Mouse (Mus musculus) layer of hippocampus, postnatal 14 days (tissue): ENCODE data around the gene Tspan33. TPM values are rescaled to one million over a fixed set of nuclear protein-coding genes. Genes with fewer than 3 reads are reported as not detected.
A peak's percentile ranks its signal among the peaks of the same experiment; 100 is the strongest.
"Not testable (repeated sequence)": the region's sequence is repeated elsewhere in the genome, so short reads cannot be mapped to it uniquely, and the experiment has no call there.

ENCODE experiments used
- DNase-seq, 2 experiments: peaks; one replicate each; pipeline ENCODE4 v3.0.0; 2021 to 2022; ENCODE audit warnings: low spot score in 2 of 2, mixed read lengths in 1 of 2
- long read RNA-seq, 2 experiments: library from polyadenylated mRNA; stranded (forward); transcript quantifications; one replicate each; pipeline ENCODE4 v2.0.0; 2021
- total RNA-seq, 2 experiments: library from RNA; stranded (reverse); gene quantifications; 2 replicates each; pipeline ENCODE4 v1.2.3; 2021

The Tspan33 gene
- 10 to 100 TPM; 28.8 to 29.9 TPM for total RNA-seq
- long read RNA-seq, experiment 1, transcript Tspan33-202 (8 exons, 1,977 nt), result minor isoform, 16 of 65 reads
- long read RNA-seq, experiment 1, transcript Tspan33-201 (8 exons, 1,994 nt), result major isoform, 36 of 65 reads
- long read RNA-seq, experiment 1, partial matches to known transcripts, result 0 of 65 reads
- long read RNA-seq, experiment 1, other reads (novel, unspliced or antisense), result 13 of 65 reads
- long read RNA-seq, experiment 2, transcript Tspan33-201 (8 exons, 1,994 nt), result major isoform, 43 of 101 reads
- long read RNA-seq, experiment 2, transcript Tspan33-202 (8 exons, 1,977 nt), result minor isoform, 23 of 101 reads
- long read RNA-seq, experiment 2, partial matches to known transcripts, result 31 of 101 reads
- long read RNA-seq, experiment 2, other reads (novel, unspliced or antisense), result 4 of 101 reads

DNA sequence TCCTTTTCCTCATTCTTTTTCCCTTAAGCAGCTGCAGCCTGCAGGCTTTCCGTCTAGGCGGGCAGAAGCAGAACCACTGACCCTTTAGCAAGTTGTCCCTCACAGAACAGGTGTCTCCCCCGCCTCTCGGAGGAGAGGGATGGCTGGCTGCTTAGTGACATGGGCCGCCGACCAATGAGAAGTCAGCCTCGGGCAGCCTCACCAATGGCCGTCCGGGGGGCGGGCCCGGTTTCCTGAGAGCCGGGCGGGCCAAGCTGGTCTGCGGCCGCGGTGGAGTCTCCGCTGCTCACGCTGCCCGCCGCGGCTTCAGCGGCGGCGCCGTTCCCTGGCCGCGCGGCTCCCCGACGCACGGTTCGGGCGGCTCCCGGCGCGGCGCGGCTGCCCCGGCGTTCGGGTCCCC is at the start of gene Tspan33:
TSS of gene Tspan33 (plus strand) at position 270 of the 400 bp plus-strand sequence.
- DNase-seq, result peak; percentile 87 to 94

DNA sequence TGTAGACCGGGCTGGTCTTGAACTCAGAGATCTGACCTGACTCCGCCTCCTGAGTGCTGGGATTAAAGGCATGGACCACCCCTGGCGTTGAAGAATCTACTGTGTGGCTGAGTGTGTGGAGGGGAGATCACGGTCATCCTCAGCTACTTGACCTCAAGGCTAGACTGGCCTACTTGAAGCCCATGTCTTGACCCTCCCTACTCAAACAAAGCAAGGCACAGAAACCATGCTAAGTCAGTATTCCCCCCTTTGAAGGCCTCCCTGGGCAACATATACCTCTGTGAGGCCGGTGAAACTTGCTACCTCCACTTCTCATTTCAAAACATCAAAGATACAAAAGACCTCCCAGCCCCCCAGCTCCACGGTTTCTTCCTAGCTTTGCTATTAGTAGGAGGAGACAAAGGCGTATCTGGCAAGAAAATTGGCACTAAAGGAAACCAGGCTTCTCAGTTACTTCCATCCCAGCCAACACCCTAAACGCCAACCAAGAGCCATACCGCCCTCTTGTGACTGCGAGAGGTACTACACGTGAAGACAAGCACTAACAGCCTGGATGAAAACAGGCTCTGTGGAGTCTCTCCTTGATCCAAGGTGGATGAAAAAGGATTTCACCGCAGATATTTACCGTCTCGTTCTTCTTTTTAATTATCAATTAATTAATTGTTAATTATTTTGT is 44.4 kb upstream of the Tspan33 start:
- DNase-seq, result peak; percentile 91 to 93

DNA sequence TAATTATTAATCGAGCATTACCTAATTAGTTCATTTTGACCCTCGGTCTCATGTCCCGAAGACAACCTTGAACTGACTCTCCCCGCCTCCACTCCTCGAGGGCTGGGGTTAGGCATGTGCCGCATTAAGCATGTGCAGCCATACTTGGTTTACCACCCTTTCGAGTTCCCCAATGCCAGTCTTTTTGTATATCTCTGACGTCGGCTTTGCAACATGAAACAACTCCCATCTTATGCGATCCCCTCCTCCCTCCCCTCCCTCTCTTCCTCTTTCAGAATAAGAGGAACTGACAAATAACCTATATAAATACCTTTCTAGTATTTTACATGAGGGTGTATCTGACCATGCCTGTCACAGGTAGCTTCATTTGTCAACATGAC is 43.9 kb upstream of the Tspan33 start:
- DNase-seq, result no peak

DNA sequence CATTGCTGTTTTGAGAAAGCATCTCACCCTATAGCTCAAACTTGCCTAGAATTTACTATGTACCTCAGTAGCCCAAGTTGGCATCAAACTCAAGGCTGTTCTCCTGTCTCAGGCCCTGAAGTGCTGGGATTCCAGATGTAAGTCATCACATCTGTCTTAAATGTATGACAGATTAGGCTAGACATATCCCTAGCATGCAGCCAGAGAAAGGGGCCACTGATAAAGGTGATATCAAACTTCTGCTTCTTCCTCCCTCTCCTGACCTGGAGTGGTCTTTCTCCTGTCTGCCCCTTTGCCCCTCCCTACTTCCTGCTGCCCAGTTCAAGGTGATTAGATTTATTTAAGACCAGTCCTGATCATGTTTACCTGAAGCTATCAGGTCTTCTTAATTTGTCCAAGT is 40.8 kb upstream of the Tspan33 start:
- DNase-seq, result no peak

DNA sequence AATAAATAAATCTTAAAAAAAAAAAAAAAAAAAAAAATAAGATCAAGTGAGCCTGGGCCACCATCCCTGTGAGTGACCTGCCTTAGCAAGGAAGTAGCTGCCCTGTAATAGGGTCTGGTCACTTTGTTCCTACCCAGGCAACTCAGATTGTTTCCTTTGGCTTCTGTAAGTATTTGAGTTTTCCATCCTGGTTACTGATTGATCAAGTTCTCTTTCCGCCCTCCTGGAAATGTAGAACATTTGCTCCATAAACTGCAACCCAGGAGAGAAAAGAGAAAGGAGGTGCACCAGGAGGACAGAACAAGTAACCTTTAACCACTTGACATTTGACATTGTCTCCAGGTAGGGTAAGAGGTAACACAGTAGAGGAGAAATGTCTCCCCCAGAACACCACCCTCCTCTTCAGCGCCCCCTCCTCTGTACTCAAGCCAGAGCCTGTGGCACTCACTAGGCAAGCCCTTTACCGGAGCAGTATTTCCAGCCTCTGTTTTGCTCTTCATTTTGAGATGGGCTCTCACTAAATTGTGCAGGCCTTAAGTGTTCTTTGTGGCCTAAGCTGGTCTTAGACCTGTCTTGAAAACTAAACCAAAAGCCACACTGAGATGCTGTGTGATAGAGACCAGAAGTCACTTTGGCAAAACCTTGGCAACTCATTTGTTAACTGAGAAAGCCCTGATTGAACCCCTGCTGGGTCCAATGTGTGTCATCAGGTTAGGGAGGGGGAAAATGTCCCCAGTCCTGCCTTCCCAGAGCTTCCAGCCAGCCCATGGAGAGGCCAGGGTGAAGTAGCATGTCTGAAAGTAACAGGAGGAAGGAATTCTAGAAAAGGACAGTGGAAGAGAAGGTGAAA is 35.2 kb upstream of the Tspan33 start:
- no peak for DNase-seq

DNA sequence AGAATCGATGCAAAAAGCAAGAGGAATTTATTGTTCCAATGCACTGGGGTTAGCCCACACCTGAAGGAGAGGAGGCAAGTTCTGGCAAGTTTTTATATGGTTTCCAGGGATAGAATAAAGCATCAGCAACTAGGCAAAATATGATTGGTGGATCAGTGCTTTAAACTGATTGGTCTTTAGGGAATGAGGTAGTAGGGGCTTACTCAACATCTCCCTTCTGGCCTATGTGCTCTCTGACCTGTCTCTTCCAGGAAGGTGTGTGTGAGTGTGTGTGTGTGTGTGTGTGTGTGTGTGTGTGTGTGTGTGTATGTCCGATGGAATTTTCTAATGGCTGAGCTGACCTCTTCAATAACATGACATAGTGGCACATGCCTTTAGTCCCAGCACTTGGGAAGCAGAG is 34.1 kb upstream of the Tspan33 start:
- no peak for DNase-seq

DNA sequence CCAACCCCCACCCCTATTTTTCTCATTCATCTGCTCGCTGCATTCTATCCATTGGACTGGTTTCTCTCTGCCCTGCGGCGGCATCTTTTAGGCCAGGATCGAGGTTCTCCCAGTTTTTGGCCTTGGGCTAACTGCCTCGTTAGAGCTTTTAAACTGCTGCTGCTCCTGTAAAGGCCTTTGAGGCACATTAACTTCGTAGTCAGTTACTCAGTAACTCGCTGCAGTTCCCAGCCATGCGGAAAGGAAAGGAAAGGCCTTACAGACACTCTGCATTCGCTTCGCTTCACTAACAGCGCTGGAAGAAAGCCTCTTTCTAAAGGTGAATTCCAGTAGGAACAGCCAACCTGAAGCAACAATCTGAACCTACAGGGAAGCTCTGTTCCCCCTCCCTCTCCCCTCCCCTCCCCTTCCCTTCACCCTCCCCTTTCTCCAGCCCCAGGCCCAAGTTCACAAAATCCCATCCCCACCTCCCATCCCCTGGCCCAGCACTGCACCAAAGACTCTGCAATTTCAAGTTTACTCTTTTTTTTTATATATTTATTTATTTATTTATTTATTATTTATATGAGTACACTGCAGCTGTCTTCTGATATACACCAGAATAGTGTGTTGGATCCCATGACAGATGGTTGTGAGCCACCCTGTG is 33.2 kb upstream of the Tspan33 start:
- DNase-seq, result no peak

DNA sequence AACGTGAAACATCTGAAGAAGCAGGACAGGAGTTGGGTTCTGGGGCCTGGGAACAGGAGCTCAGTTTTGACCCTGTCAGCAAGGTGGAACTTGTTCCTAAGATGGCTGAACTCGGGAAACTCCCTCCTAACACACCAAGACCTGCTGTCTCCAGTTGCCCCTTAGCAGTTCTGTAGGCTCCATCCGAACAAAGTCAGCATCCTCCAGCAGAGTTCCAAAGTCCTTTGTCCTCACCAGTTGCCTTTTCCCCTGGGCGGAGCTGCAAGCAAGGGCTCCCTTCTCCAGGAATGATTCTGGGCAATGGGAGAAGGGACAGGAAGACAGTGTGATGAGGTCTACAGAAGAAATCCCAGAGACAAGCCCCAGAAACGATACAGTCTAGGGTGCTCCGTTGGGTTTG is 26.8 kb upstream of the Tspan33 start:
- no peak for DNase-seq

DNA sequence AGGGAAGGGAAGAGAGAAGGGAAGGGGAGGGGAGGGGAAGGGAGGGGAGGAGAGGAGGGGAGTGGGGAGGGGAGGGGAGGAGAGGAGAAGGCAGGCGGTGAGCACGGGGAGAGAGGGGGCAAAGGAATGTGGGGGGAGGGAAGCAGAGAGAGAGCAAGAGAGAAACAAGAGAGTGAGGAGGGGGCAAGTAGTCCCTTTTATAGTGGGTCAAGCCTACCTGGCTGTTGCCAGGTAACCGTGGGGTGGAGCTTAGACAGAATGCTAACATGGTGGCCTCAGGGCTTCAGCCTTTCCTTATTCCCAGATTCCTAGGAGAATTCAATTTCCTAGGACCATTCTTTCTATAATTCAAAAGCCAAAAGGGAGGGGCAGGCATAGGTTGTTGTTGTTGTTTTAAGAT is 22.3 kb upstream of the Tspan33 start:
- DNase-seq, result no peak

DNA sequence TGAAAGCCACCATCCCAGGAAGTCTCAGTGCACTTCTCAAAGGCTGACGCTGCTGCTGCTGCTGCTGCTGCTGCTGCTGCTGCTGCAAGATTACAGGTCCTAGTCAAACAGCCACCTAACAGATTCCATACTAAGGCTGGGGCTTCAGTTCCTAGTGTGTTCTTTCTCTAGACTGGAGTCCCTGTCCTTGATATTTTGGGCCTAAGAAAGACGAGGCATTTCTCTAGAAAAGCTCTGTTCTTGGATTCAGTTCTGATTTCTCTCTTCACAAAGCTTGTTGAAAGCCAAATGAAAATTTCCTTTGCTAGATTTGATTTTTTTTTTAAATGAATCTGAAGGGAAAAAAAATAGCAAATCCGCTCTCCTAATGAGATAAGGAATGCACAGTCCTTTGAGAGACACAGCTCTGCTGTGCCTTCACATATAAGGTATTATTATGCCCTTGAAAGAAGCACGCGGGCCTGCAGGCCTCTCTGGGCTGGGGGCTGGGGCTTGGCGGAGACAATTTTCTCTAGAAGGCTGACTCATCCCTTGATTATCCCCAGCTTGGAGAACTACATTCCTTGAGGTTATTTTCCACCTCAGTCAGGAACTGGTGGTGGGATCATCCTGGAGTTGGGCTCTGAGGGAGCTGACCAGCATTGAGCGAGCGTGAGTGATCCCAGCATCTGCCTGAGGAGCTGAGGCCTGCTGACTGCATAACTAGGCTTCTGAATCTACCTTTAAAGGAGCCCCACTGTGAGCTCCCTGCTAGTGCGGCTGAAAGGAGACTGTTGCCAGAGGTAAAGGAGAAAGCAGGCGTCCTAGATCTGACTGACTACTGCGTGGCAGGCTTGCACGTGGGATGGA is 21.2 kb upstream of the Tspan33 start:
- DNase-seq, result no peak

DNA sequence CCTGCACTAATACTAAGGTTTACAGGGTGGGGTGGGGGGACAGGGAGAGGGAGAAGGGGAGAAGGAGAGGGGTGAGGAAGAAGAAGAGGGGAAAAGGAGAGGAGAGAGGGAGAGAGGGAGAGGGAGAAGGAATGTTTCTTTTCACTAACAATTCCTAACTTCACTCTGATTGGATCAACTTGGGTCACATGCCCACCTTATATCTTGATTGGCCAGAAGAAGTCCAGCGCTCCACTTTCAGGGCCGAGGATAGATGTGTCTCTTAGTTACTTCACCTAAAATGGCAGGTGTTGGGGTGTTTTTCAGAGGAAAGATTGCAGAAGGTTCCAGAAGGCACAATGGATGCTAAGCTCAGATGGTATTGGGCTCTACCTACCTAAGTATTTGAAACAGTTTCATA is 20.3 kb upstream of the Tspan33 start:
- no peak for DNase-seq

DNA sequence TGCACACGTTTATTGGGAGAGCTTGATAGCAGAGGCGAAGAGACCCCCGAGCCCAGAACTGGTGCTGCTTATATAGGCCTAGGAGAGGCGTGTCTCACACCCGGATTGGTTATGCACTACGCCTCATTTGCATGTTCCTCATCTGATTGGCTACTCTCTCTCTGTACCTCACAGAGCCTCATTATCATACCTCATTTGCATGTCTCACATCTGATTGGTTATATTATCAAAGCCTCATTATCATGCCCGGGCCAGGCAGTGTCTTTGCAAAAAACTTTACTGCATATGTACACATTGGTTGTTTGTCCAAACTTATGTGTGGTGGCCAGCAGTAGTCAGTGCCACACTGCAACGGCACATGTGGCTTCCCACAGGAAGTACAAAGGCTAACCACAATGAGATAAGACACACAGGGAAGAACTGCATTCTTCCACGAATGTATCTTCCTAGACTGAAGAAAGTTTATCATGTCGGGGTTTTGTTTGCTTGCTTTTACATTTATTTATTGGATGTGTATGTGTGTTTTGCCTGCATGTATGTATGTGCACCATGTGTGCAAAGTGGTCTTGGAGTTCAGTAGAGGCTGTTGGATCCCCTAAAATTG is 14.0 kb upstream of the Tspan33 start:
- not testable (repeated sequence) for DNase-seq

DNA sequence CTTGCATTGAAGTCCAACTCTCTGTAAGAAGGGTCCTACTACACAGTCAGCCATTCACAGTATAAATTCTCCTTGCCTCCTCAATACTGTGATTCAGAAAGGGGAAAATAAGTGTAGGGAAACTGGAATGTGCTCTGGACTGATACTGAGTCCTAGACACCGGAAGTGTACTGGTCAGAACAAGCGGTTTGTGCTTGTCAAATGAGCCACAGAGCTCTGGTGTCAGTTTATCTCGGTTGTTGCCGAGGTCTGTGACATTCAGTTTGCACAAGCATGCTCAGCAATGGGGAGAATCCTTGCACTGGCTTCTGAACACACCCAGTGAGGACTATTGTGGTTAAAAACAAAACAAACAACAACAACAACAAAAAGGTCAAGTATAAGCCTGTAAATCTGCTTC is 12.2 kb upstream of the Tspan33 start:
- no peak for DNase-seq

DNA sequence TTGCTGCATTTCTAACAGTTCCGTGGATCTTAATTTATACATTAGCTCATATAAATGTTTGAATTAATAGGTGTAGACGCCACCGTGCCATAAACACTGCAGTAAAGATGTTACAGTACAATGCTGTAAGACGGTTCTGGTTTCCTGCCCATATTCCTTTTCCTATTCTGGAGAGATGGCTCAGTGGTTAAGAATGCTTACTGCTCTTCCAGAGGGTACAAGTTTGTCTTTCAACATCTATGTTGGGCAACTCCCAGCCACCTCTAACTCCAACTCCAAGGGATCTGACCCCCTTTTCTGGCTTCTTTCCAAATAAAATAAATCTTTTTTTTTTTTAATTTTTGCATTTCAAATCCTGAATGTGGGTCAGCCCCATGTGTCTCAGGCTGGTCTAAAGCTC is 9.3 kb upstream of the Tspan33 start:
- DNase-seq, result no peak

DNA sequence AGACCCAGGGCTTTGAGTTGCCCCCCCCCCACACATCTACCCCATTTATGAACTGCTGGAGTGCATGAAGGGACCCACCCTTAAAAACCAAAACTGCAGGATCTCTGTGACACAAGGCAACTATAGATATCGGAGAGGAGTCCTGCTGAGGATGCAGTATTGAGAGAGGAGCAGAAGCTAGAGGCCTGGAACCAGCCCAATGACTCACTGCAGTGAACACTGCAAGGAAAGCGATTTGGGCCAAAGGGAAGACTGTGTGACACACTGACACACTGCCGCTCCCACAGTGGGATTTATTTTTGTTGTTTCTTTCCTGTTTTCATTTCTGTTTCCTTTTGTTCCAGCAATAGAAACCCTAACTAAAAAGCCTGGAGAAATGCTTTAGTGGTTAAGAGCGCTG is 8.1 kb upstream of the Tspan33 start:
- no peak for DNase-seq

DNA sequence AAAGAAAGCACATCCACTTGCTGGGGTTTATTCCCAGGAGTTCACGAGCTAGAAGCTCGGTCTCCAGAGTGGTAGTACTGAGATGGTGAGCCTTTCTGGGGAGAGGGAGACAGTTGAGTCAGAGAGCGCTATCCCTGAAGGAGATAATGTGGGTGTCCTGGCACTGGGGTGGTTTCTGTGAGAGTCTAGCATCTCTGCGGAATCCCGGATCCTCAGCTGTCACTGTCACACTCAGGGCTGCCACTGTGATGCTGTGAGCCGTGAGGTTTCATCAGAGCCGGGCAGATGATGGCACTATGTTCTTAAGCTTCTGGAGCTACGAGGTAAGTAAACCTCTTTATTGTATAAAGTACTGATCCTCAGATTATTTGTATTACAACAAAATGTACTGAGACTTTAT is 4.6 kb upstream of the Tspan33 start:
- no peak for DNase-seq

DNA sequence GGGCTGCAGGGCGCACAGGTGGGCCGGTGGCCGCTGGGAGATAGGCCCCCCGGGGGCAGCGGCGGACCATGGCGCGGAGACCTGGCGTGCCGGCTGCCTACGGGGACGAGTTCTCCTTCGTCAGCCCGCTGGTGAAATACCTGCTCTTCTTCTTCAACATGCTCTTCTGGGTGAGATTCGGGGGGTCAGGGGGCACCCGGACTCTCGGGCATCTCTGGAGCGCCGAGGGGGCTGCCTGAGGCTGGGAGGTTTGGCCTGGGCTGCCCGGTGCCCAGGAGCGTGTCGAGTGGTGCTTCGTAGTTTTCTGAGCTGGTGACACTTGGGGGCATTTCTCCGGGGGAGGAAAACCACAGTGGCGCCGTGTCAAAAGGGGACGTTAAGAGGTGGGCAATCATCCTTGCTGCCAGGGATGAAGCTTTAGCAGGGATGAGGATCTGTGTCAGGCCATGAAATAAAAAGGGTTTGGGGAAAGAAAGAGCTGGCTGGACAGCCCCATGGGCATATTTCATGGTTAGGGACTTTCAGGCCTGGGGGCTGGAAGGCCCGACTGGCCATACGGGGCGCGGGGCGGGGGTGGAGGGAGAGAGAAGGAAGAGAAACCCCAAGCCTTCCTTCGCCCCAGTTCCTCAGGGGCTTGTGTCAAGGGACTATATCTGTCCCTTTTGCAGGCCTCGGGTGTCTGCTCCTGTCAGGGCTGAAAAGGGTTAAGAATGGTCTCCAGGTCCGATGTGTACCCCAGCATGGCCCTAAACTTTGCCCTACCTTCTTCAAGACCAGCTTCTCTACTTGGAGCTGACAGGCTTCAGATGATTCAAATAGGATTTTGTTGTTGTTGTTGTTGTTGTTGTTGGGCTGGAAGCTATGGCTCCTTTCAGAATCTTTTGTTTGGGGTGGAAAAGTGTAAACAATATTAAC is 610 bp downstream of the Tspan33 start:
- no peak for DNase-seq

DNA sequence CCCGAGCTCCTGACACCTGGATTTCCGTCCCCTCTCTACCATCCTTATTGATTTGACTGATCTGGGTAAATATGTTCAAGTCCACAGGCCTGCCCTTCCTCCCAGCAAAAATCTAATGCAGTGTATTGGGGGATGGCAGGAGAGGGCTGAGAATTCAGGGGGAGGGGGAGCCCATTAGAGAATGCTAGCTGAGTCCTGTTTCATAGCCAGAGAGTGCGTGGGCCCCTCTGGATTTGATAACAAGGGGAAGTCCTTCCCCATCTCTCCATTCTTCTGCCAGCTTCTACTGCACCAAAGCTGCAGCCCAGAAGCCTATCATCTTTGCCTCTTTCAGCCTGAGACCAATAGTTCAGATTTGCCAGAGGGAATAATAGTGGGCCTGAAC is 1.3 kb downstream of the Tspan33 start:
- no peak for DNase-seq

DNA sequence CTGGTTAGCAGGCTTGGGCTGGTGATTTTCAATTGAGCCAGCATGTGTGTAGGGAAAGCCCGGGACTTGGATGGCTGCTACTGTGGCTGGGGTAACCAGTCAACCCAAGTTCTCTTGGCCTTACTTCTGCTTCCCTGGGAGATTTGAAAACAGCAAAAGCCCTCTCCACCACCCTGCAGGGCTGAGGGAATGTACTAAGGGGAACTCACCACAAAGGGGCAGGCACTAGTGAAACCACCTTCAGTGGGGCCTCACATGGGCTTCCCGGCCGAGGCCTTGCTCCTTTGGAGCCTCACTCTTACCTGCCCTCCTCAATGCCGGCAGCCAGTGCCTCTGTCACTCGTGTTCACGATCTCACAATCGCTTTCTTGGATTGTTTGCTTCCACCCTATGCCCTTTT is 2.0 kb downstream of the Tspan33 start:
- no peak for DNase-seq
